Mouse (Mus musculus): ENCODE data around the gene Ctrl. TPM values are rescaled to one million over a fixed set of nuclear protein-coding genes. Genes with fewer than 3 reads are reported as not detected.

The Ctrl gene
- polyA plus RNA-seq, 1 experiment = 0.14 TPM

GRCm38 (mm10) chr8:105956556-105956955 is 22.9 kb upstream of the Ctrl start:
- Histone ChIP-seq H3K4me2 (ENCODE audit: low read depth) (no peak overlapping the region), H3K79me2 (ENCODE audit: control insufficient read depth, insufficient read depth) (peaks cover 8% of the 10 kb centered on the region), H3K27me3 (ENCODE audit: control insufficient read depth, insufficient read depth, insufficient read length) (no peaks in the 10 kb centered on the region), H3ac (ENCODE audit: control insufficient read depth, insufficient read length) (no peak overlapping the region), H3K4me3 (no peak overlapping the region), H3K36me3 (ENCODE audit: control insufficient read depth, insufficient read depth) (peaks cover 21% of the 10 kb centered on the region)
- no peak for TF ChIP-seq SRF (IDR thresholded peaks at IDR 0.05; ENCODE audit: control insufficient read depth, insufficient read length, low read depth)
- no peak for TF ChIP-seq MAX (IDR thresholded peaks at IDR 0.05; ENCODE audit: low read depth)
- no peak for TF ChIP-seq CEBPB (IDR thresholded peaks at IDR 0.05; ENCODE audit: insufficient read depth, poor library complexity, severe bottlenecking)
- TF ChIP-seq POLR2A (IDR thresholded peaks at IDR 0.05; ENCODE audit: insufficient read length, low read depth) = no peak
- TF ChIP-seq MYOD1 (IDR thresholded peaks at IDR 0.05; ENCODE audit: control insufficient read depth in 1 of 3, insufficient read length in 2 of 3, low read depth in 2 of 3) = no peak
- no peak for TF ChIP-seq USF1 (IDR thresholded peaks at IDR 0.05; ENCODE audit: low read depth)
- TF ChIP-seq REST (IDR thresholded peaks at IDR 0.05; ENCODE audit: insufficient read depth, insufficient read length) = no peak
- TF ChIP-seq POLR2AphosphoS2 (IDR thresholded peaks at IDR 0.05; ENCODE audit: insufficient read length, low read depth) = no peak
- no peak for TF ChIP-seq MYOG (IDR thresholded peaks at IDR 0.05; ENCODE audit: control insufficient read depth in 1 of 3, insufficient read depth in 1 of 3, insufficient read length in 2 of 3, low read depth in 2 of 3)
- TF ChIP-seq E2F4 (IDR thresholded peaks at IDR 0.05; ENCODE audit: insufficient read depth) = no peak
- no peak for TF ChIP-seq TCF3 (IDR thresholded peaks at IDR 0.05; ENCODE audit: insufficient read length, low read depth)
- no peak for TF ChIP-seq TCF12 (IDR thresholded peaks at IDR 0.05; ENCODE audit: insufficient read depth, poor library complexity, severe bottlenecking)

GRCm38 (mm10) chr8:105951057-105951659 is 17.5 kb upstream of the Ctrl start:
- no peaks in the 10 kb centered on the region for H3K79me2 ChIP-seq (ENCODE audit: control insufficient read depth, insufficient read depth)
- H3K4me3 ChIP-seq = no peak overlapping the region
- H3ac ChIP-seq (ENCODE audit: control insufficient read depth, insufficient read length) = no peak overlapping the region
- H3K4me2 ChIP-seq (ENCODE audit: low read depth) = no peak overlapping the region
- peak in 1 of 3 experiments; percentile 75 for TF ChIP-seq MYOG (IDR thresholded peaks at IDR 0.05; ENCODE audit: control insufficient read depth in 1 of 3, insufficient read depth in 1 of 3, insufficient read length in 2 of 3, low read depth in 2 of 3)
- TF ChIP-seq REST (IDR thresholded peaks at IDR 0.05; ENCODE audit: insufficient read depth, insufficient read length) = no peak
- TF ChIP-seq POLR2A (IDR thresholded peaks at IDR 0.05; ENCODE audit: insufficient read length, low read depth) = no peak
- TF ChIP-seq MAX (IDR thresholded peaks at IDR 0.05; ENCODE audit: low read depth) = no peak
- no peak for TF ChIP-seq TCF3 (IDR thresholded peaks at IDR 0.05; ENCODE audit: insufficient read length, low read depth)
- peak in 1 of 3 experiments; percentile 61 for TF ChIP-seq MYOD1 (IDR thresholded peaks at IDR 0.05; ENCODE audit: control insufficient read depth in 1 of 3, insufficient read length in 2 of 3, low read depth in 2 of 3)
- peaks cover 26% of the 10 kb centered on the region for H3K36me3 ChIP-seq (ENCODE audit: control insufficient read depth, insufficient read depth)
- H3K27me3 ChIP-seq (ENCODE audit: control insufficient read depth, insufficient read depth, insufficient read length) = no peaks in the 10 kb centered on the region

- Histone ChIP-seq H3K79me2 (ENCODE audit: control insufficient read depth, insufficient read depth) (no peaks in the 10 kb centered on the region), H3K27me3 (ENCODE audit: control insufficient read depth, insufficient read depth, insufficient read length) (no peaks in the 10 kb centered on the region), H3ac (ENCODE audit: control insufficient read depth, insufficient read length) (no peak overlapping the region), H3K36me3 (ENCODE audit: control insufficient read depth, insufficient read depth) (peaks cover 21% of the 10 kb centered on the region), H3K4me2 (ENCODE audit: low read depth) (no peak overlapping the region), H3K4me3 (no peak overlapping the region)
- TF ChIP-seq REST (IDR thresholded peaks at IDR 0.05; ENCODE audit: insufficient read depth, insufficient read length) (no peak), MYOD1 (IDR thresholded peaks at IDR 0.05; ENCODE audit: control insufficient read depth in 1 of 3, insufficient read length in 2 of 3, low read depth in 2 of 3) (no peak), CEBPB (IDR thresholded peaks at IDR 0.05; ENCODE audit: insufficient read depth, poor library complexity, severe bottlenecking) (no peak), SRF (IDR thresholded peaks at IDR 0.05; ENCODE audit: control insufficient read depth, insufficient read length, low read depth) (no peak), MAX (IDR thresholded peaks at IDR 0.05; ENCODE audit: low read depth) (no peak), TCF12 (IDR thresholded peaks at IDR 0.05; ENCODE audit: insufficient read depth, poor library complexity, severe bottlenecking) (no peak)
Observed at GRCm38 (mm10) chr8:105949350-105949749, 15.7 kb upstream of the Ctrl start.

GRCm38 (mm10) chr8:105943321-105943739 is 9.7 kb upstream of the Ctrl start, which contains the start of gene Lcat:
TSS of gene Lcat (minus strand) at chr8:105943382.
- H3K79me2 ChIP-seq (ENCODE audit: control insufficient read depth, insufficient read depth) = no peaks in the 10 kb centered on the region
- no peaks in the 10 kb centered on the region for H3K27me3 ChIP-seq (ENCODE audit: control insufficient read depth, insufficient read depth, insufficient read length)
- no peak for TF ChIP-seq POLR2AphosphoS2 (IDR thresholded peaks at IDR 0.05; ENCODE audit: insufficient read length, low read depth)
- no peak for TF ChIP-seq POLR2A (IDR thresholded peaks at IDR 0.05; ENCODE audit: insufficient read length, low read depth)
- TF ChIP-seq MAX (IDR thresholded peaks at IDR 0.05; ENCODE audit: low read depth) = no peak
- no peak for TF ChIP-seq TCF3 (IDR thresholded peaks at IDR 0.05; ENCODE audit: insufficient read length, low read depth)
- no peak for TF ChIP-seq CEBPB (IDR thresholded peaks at IDR 0.05; ENCODE audit: insufficient read depth, poor library complexity, severe bottlenecking)
- no peak for TF ChIP-seq MYOD1 (IDR thresholded peaks at IDR 0.05; ENCODE audit: control insufficient read depth in 1 of 3, insufficient read length in 2 of 3, low read depth in 2 of 3)
- TF ChIP-seq TCF12 (IDR thresholded peaks at IDR 0.05; ENCODE audit: insufficient read depth, poor library complexity, severe bottlenecking) = no peak
- TF ChIP-seq E2F4 (IDR thresholded peaks at IDR 0.05; ENCODE audit: insufficient read depth) = no peak
- TF ChIP-seq USF1 (IDR thresholded peaks at IDR 0.05; ENCODE audit: low read depth) = no peak
- no peak for TF ChIP-seq SRF (IDR thresholded peaks at IDR 0.05; ENCODE audit: control insufficient read depth, insufficient read length, low read depth)
- TF ChIP-seq REST (IDR thresholded peaks at IDR 0.05; ENCODE audit: insufficient read depth, insufficient read length) = no peak
- TF ChIP-seq MYOG (IDR thresholded peaks at IDR 0.05; ENCODE audit: control insufficient read depth in 1 of 3, insufficient read depth in 1 of 3, insufficient read length in 2 of 3, low read depth in 2 of 3) = no peak
- no peak within 1 kb of the TSS for H3K4me2 ChIP-seq (ENCODE audit: low read depth)
- peaks cover 3% of the 10 kb centered on the region for H3K36me3 ChIP-seq (ENCODE audit: control insufficient read depth, insufficient read depth)
- no peak within 1 kb of the TSS for H3ac ChIP-seq (ENCODE audit: control insufficient read depth, insufficient read length)
- H3K4me3 ChIP-seq = no peak within 1 kb of the TSS

- no peak overlapping the region for H3K4me2 ChIP-seq (ENCODE audit: low read depth)
- no peak overlapping the region for H3ac ChIP-seq (ENCODE audit: control insufficient read depth, insufficient read length)
- H3K79me2 ChIP-seq (ENCODE audit: control insufficient read depth, insufficient read depth) = no peaks in the 10 kb centered on the region
- no peak overlapping the region for H3K4me3 ChIP-seq
- TF ChIP-seq MYOD1 (IDR thresholded peaks at IDR 0.05; ENCODE audit: control insufficient read depth in 1 of 3, insufficient read length in 2 of 3, low read depth in 2 of 3) (no peak), MAX (IDR thresholded peaks at IDR 0.05; ENCODE audit: low read depth) (no peak), POLR2AphosphoS2 (IDR thresholded peaks at IDR 0.05; ENCODE audit: insufficient read length, low read depth) (peak; percentile 7), TCF3 (IDR thresholded peaks at IDR 0.05; ENCODE audit: insufficient read length, low read depth) (no peak)
- H3K36me3 ChIP-seq (ENCODE audit: control insufficient read depth, insufficient read depth) = peaks cover 3% of the 10 kb centered on the region
- no peaks in the 10 kb centered on the region for H3K27me3 ChIP-seq (ENCODE audit: control insufficient read depth, insufficient read depth, insufficient read length)
Observed at GRCm38 (mm10) chr8:105942542-105942941, 8.9 kb upstream of the Ctrl start.
